Mouse (Mus musculus): Measurements from ENCODE around the gene Agxt. TPM values are rescaled to one million over a fixed set of nuclear protein-coding genes. Genes with fewer than 3 reads are reported as not detected.

Gene Agxt
- total RNA-seq (2021), result not detected

DNA sequence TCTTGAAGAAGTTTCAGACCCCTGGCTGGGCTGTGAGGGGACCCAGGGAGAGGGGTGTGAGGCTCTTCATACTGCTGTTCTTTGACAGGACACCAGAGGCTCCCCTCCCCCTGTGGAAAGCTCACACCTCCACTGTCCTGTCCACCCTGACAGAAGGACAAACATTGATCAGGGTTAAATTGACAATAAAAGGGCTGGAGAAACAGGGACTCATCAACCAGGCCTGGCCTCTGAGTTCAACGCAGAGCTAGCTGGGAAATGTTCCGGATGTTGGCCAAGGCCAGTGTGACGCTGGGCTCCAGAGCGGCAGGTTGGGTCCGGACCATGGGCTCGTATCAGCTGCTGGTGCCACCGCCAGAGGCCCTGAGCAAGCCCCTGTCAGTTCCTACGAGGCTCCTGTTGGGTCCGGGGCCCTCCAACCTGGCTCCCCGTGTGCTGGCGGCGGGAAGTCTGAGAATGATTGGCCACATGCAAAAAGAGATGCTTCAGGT lies at the start of gene Agxt:
Agxt (plus strand) TSS at position 205 of the 491 bp plus-strand sequence.
- no peak for DNase-seq (ENCODE audit: low spot score in 2 of 2)

DNA sequence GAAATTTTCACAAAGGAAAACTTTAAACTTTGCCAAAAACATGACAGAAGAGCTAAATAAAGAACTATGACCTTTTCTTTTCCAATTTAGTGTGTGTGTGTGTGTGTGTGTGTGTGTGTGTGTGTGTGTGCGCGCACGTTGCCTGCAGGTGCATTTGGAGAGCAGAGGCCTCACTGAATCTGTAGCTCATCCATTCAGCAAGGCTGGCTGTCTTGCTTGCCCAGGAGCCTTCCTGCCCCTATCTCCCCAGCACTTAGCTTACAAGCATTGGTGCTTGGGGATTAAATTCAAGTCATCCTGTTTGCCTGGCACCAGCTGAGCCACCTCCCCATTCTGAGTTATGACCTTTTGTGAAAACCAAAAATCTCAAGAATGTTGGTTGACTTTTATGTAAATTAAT lies 42.5 kb upstream of the Agxt start:
- intact Hi-C loops (cut with DNase I), result no loop called here
- DNase-seq (ENCODE audit: low spot score in 2 of 2), result no peak

More for the DNA sequence above, at the start of gene Agxt:
- intact Hi-C loops (cut with DNase I), result no loop called here

DNA sequence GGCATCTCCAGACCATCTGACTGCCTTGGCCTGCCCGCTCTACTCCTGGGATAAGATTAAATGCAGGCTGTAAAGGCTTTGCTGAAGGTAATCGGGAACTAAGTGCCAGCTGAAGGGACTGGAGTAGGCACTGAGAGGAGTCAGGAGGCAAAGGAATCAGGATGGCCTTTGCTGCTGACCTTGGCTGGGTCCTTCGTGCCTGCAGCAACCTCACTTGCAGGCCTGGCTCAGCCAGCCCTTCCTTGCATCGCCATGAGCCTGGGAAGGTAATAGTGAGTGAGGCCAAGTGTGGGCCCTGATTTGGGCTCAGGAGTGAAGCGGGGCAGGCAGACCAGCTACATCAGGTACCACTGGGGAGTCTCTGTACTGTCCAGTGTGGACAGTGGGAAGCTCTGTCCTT lies 36.1 kb upstream of the Agxt start:
- intact Hi-C loops (cut with DNase I), result no loop called here
- DNase-seq (ENCODE audit: low spot score in 2 of 2), result peak in 1 of 2 experiments; percentile 3

DNA sequence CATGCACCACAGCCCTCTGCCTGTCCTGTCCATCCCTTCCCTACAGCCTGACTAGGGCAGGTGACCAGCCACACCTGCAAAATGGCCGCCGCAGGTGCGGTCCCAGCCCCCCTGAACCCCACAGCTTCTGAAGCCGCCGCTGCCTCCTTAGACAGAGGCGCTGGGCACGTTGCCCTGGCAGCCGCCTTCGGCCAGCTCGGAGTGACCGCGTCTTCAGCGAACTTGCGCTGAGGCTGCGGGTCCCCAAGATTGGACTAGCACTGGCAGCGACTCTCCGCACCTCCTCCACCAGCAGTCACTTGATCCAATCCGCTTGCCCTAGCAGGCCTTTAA lies 34.8 kb upstream of the Agxt start:
- DNase-seq (ENCODE audit: low spot score in 2 of 2), result peak; percentile 50 to 60
- intact Hi-C loops (cut with DNase I), result no loop called here

DNA sequence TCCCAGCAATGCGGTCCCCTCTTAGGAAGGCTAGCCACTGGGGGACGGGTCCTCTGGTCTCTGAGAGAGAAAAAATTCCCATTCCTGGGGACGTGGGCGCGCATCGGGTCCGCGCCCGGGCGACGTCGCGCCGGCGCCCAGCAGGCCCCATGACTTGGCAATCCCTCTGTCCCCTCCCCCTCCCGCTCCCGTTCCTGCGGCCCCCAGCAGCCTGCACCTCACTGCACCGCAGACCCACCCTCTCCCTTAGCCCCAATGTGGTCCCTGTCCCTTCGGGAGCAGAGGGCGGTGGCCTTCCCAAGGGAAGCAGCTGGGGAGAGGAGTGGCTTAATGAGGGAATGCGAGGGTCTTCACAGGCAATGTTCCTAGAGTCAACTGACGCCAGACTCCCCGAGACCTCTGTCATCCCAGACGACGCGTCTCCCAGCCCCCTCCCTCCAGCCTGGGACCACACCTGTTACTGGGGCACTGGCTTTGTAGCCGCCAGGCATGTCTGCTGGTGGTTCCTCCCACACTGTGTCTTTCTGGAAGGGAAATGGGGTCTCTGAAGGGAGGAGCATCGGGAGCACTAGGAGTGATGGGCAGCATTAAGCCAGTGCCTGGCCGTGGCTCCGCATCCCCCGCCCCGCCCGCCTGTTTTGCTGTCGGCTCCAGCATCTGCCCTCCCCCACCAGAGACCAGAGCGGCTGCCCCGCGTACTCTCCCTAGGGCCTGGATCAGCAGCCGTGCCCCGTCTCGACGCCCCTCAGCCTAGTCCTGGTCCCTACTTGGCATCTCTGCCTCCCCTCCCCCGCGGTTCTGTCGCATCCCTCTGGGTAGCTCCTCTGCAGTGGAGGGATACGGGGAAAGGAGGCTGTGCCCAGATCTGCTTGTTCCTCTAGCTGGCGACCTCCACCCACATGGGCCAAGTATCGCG lies 34.2 kb upstream of the Agxt start:
- DNase-seq (ENCODE audit: low spot score in 2 of 2), result peak; percentile 71 to 72
- intact Hi-C loops (cut with DNase I), result no loop called here

DNA sequence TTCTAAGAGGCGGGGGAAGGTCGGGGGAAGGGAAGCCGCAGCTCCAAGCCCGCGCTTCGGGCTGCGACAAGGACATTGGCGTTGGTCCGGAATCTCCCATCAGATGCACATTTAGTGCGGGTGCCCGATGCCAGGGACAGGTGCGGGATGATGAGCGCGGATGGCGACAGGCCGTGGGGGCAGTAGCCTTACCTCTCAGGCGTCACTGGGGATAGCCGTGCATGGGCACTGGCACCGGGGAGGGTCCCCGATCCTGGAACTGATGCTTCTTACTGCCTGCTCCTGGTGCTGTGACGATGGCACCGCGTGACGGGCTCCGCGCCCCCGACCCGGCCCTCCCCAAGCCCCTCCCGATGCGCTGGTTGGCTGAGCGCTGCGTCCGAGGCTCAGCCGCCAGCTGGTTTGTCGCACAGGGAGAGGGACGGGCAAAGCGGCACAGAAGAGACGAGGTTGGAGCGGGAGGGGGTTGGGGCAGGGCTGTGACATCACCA lies 33.4 kb upstream of the Agxt start, which contains the start of gene Kif1a:
Kif1a (minus strand) TSS at position 381 of the 491 bp plus-strand sequence.
- intact Hi-C loops (cut with DNase I), result no loop called here
- peak; percentile 89 to 93 for DNase-seq (ENCODE audit: low spot score in 2 of 2)

DNA sequence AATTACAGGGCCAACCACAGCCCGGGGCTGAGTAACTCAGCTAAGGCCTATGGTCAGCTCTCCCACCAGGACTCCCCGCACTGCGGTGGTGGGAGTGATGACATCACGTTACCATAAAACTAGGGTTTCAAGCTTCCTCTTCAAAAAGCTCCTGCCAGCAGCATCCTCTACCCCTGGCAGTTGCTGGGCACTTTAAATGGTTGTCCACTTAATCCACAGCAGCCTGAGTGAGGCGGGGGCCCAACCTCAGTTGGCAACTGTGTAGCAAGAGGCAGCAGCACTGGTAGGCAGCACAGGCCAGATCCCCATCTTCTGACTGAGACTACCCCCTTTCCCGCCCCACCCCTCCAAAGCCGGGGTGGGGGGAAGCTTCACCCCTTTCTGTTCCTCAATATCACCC lies 32.3 kb upstream of the Agxt start:
- intact Hi-C loops (cut with DNase I), result no loop called here
- DNase-seq (ENCODE audit: low spot score in 2 of 2), result peak in 1 of 2 experiments; percentile 6

DNA sequence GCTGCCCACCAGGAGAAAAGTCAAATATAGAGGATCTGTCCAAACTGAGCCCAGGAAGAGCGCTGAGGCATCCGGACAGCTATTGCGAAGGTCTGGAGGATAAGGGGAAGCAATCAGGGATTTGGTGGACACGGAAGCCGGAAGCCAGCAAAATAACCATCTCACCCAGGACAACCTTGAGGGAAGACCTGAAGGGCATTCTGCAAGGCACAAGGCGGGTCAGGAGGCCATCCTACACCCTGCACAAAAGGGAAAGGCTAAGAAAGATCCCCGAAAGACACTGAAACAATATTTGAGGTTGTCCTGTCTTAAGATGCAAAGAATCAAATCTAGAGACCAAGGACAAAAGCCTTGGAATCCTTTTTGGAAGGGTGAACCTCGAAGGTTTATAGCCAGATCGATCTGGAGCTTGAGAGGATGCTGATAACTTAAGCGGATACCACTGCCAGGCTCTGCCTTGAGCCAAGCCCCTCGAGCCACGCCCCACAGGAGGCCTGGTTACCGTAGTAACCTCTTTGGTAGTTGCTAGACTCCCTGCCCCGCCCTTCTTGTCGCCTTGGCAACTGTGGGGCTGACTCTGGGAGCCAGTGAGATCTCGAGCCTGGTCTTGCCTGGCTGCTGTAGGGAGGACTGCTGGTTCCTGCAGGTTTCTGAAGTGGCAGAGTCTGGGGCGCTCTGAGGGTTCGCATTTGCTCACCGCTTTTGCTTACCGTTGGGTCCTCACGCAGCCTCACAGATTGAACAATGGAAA lies 20.2 kb upstream of the Agxt start:
- intact Hi-C loops (cut with DNase I), result no loop called here
- peak; percentile 75 to 78 for DNase-seq (ENCODE audit: low spot score in 2 of 2)

DNA sequence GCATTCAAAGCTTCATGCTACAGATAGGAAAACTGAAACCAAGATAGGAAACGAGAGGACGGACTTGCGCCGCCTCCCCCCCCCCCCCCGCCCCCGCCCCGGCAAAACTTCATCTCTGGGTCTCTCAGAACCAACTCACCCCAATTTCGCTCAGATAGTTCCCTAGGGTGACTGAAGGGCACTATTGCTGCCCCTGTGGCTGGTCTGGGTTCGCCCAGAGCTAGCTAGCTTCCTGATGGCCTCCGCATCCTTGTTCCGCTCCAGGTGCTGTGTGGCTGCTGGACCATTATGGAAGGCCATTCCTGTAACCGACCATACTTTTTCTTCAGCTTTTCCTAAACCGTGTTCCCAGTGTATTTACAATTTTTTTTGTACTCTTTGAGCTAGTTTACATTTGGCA lies 19.6 kb upstream of the Agxt start:
- DNase-seq (ENCODE audit: low spot score in 2 of 2), result no peak
- intact Hi-C loops (cut with DNase I), result no loop called here

DNA sequence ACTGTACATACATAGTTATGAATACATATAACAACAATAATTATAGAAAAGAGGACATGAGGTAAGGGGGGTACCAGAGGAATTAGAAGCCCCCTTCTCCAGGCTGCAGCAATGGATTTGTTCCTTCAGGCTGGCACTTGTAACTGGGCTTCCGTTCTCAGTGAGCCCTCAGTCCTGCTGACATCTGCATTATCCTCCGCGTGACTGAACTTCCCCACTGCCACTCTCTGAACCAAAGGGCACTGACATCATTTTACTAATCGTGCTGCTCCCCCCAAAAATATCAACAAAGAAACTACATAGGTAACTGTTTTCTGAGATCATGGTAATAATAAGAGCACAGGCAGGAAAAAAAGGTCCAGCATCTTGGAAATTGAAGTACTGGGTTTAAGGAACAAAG lies 16.2 kb upstream of the Agxt start:
- DNase-seq (ENCODE audit: low spot score in 2 of 2), result no peak
- intact Hi-C loops (cut with DNase I), result no loop called here

DNA sequence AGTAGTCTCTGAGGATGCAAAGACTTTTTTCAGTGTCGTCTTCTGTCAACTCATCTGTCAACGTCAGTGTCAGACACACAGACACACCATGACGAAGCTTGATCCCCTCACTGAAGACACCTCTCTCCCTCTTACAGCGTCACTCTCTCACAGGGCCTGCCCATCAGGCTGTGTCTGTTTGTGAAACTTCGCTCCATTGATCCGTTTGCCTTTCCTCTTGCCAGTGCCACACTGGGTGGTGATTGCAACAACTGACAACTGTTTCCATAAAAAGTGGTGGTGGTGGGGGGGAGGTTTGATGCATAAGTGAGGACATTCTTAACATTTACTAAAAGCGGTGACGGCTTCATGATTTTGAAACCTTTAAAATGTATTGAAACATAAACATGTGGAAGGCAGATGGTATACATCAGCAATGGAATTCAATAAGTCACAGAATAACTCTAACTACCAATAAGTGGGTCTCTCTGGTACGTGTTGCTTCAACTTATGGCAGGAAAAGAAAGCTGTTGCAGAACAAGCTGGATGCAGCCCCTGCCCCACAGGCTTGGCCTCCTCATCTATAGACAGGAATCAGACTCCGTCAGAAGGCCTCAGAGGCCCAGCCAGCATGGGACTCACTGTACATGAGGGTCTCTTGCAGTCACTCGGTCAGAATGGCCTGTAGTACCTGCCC lies 11.7 kb upstream of the Agxt start:
- DNase-seq (ENCODE audit: low spot score in 2 of 2), result no peak
- intact Hi-C loops (cut with DNase I), result no loop called here

DNA sequence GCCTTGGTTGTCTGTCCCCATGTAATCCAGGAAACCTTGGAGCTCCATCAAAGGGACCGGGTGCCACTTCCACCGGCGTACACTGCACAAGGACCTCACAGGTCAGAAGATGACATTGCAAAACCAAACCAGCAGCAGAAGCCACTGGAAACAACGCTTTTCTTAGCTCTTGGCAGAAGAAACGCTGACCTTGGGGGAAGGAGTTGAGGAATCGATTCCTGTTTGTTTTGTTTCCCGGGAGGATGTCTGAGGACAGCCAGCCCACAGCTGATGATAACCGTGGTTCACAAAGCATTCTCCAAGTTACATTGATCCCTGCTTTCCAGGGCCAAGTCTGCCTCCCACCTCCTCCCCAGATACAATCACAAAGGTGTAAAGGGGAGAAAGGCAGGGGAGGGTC lies 11.0 kb upstream of the Agxt start:
- intact Hi-C loops (cut with DNase I), result no loop called here

DNA sequence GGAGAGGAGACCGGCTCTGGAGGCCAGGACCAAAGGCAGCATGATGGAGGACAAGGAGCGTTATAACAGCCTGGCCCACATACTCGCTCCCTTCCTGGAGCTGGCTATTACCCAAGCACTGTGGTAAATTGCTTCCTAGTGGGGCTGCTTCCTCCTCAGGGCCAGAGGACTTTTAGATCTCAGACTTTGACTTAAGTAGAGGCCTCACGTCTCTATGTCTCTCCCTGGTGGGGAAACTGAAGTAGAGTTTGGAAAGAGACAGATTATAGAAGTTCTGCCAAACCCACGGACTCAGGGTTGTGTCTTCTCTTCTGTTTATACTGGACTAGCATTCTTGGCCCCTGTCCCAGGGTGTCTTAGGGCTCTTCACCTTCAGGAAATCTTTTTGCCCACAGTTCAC lies 9.8 kb upstream of the Agxt start:
- no peak for DNase-seq (ENCODE audit: low spot score in 2 of 2)
- intact Hi-C loops (cut with DNase I), result no loop called here

More for the DNA sequence above, 11.0 kb upstream of the Agxt start:
- no peak for DNase-seq (ENCODE audit: low spot score in 2 of 2)

DNA sequence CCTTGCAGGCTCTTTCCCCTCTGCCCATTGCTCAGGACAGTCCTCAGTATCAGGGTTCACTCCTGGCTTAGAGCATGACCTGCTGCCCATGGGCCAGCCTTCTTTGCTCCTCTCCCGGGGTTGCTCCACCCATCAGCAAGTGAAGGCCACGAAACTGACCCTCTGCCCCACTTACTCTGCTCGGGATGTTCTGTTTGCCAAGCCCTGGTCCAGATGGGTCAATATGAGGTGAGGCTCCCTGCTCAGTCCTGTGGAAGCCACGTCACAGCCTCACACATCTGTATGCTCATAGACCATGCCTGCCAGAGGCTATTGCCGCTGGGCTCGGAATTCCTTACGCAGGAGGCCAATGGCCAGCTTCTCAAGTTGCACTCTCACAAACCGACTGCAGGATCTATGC lies 6.8 kb upstream of the Agxt start:
- DNase-seq (ENCODE audit: low spot score in 2 of 2), result no peak
- intact Hi-C loops (cut with DNase I), result no loop called here

DNA sequence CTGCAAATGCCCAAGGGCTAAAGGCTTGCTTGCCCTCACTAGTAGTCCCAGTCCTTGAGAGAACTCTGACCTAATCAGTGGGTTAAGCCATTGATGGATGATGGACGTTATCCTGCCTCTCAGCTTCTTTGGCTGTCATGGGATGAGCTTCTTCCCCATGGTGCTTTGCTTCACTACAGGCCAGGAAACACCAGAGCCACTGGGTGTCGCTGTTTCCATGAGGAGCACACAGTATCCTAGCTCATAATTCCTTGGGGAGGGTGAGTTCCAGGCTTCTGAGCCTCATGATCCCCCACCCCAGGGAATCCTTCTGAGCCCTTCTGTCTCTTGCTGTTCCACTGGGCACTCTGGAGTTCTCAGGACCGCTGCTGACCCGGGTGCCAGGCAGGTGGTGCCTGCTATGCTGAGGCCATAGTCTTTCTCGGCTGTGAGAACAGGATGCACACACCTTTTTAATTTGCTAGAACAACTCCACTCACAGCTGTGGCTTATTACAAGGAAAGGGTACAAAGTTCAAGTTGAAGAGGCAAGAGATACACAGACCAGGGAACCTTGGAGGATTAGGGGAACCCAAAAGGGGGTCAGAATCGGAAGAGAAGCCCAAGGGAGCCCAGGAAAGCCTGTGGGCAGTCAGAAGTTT lies 6.2 kb upstream of the Agxt start:
- intact Hi-C loops (cut with DNase I), result no loop called here

DNA sequence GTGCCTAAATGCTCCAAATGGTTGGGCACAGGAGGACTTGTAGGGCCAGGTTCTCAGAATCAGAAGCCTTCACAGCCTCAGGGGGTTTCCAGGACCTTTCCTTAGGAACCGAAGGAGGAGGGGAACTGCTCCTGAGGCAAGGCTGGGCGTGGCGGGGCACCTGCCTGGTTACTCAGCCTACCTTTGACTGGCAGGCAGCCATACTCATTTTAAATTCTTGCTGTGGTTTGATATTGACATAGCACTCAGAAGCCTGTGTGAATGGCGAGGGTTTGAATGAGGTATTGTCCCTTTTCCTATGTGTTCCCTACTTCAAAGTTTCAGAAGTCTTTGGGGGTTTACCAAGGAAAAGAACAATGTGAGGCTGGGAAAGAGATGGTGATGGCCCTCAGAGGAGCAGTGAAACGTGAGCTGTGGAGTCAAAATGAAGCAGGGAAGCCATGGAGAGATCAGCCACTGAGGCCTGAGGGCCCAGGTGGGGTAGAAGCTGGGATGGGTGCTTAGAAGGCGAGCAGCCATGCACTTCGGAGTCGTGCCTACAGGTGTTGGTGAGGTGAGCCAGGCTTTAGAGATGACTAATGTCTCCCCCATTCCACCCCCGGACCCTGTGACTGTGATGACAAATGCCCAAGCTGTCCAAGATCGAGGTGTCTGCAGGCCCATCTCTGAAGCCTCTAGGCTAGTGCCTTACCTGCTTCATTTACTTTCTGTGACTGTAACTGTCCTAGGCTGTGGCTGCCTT lies 4.6 kb upstream of the Agxt start:
- no peak for DNase-seq (ENCODE audit: low spot score in 2 of 2)
- intact Hi-C loops (cut with DNase I), result no loop called here

More for the DNA sequence above, 6.2 kb upstream of the Agxt start:
- DNase-seq (ENCODE audit: low spot score in 2 of 2), result peak; percentile 73 to 75

DNA sequence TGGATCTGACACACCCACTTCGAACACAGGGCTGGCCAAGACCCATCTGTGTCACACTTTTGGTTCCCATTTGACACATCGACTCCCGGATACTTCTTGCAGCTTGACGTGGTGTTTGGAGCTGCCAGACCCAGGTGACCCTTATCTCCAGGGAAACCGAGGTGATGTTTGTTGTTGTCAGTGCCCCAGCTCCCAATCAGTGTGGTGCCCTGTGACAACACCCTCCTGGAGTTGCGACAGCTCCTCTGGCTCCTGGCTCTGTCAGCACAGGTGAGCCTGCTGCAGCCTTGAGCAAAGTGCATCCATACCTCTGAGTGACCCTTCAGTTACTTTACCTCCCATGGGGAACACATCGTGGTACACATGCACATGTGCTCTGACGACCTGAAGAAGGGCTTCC lies 2.4 kb upstream of the Agxt start:
- intact Hi-C loops (cut with DNase I), result no loop called here
- no peak for DNase-seq (ENCODE audit: low spot score in 2 of 2)

DNA sequence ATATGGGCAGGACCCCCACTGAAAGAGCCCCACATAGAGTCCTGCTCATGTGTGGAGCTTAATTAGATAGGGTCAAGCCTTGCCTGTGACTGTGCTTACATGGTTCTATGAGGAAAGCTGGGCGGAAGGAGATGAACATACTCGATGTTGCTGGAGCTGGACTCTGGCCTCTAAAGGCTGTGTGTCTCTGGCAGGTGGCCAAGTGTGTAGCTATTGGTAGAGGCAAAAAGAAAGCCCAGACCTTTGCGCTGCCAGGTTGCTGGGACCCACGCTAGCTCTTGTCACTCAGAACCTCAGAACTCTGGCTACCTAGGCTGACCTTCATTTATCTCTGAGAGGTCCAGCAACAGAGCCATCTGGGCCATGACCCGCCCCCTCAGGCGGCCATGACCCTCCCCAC lies 3.5 kb downstream of the Agxt start:
- intact Hi-C loops (cut with DNase I), result no loop called here

DNA sequence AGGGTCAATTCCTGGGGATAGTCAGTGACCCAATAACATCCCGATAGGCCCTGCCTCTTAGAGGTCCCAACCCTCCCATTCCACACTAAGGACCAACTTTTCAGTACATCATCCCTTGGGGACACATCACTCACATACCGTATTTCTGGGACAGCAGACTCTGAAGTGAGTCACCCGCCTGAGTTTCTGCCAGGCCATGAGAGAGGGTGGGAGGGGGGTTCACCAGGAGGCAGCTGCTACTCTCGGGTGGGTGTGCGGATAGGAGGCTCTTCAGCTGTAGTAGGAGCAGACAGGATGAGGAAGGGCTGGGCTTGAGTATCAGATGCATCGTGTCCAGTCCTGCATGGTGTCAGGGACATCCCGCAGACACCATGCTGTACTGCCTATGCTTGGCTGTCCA lies 4.7 kb downstream of the Agxt start:
- peak in 1 of 2 experiments; percentile 40 for DNase-seq (ENCODE audit: low spot score in 2 of 2)

More for the DNA sequence above, 3.5 kb downstream of the Agxt start:
- DNase-seq (ENCODE audit: low spot score in 2 of 2), result no peak

More for the DNA sequence above, 4.7 kb downstream of the Agxt start:
- intact Hi-C loops (cut with DNase I), result no loop called here
